In genomic region chr8:127093113-127093426, GRCm38 (mm10) we compare ENCODE assay signal across 9 mouse cellular contexts. TPM values are rescaled to one million over a fixed set of nuclear protein-coding genes. Genes with fewer than 3 reads are reported as not detected.
DNase-seq lines count a peak whose midpoint lies in the region; ATAC-seq and TF ChIP-seq lines count a peak whose summit lies in the region.
"Had no signal": no experiment of that assay in that cellular context is flagged by ENCODE, and none has a peak within 500 bp of the region (broad histone marks: within the 10 kb centered on the region; RNA-seq: fewer than 3 reads in every experiment).

No protein-coding gene starts in this region.

- no peak for TF ChIP-seq CTCF in midbrain, postnatal 0 days (IDR thresholded peaks at IDR 0.05)

- intact Hi-C loops in heart, postnatal 14 days (cut with DNase I): no loop called here

- no peaks in the 10 kb centered on the region for H3K36me3 ChIP-seq in heart, embryonic 16.5 days (ENCODE audit: control insufficient read depth, insufficient read depth)
- H3K36me3 ChIP-seq in forebrain, embryonic 10.5 days (replicated peaks): no peaks in the 10 kb centered on the region
- no peaks in the 10 kb centered on the region for H3K36me3 ChIP-seq in intestine, embryonic 14.5 days (ENCODE audit: control insufficient read depth, insufficient read depth, low read length)
- H3K36me3 ChIP-seq in midbrain, postnatal 0 days (ENCODE audit: insufficient read depth, low read length): no peaks in the 10 kb centered on the region
- H3K36me3 ChIP-seq: liver, embryonic 12.5 days had no signal

- no peak overlapping the region; the same call in 1 of the 2 replicates for H3K27ac ChIP-seq in heart, embryonic 16.5 days (ENCODE audit: low read length)
- peak overlapping the region; percentile 81 for H3K27ac ChIP-seq in forebrain, embryonic 10.5 days
- peak overlapping the region; percentile 70 for H3K27ac ChIP-seq in intestine, embryonic 14.5 days (ENCODE audit: low read depth)
- H3K27ac ChIP-seq in midbrain, postnatal 0 days (ENCODE audit: low read depth, low read length): peak overlapping the region; percentile 67
- H3K27ac ChIP-seq: liver, embryonic 12.5 days had no signal

- no peak overlapping the region for H3K4me3 ChIP-seq in heart, embryonic 16.5 days (ENCODE audit: low read length)
- peak overlapping the region; percentile 34; the same call in 1 of the 2 replicates for H3K4me3 ChIP-seq in forebrain, embryonic 10.5 days
- H3K4me3 ChIP-seq in intestine, embryonic 14.5 days (ENCODE audit: low read depth, low read length): no peak overlapping the region
- H3K4me3 ChIP-seq in midbrain, postnatal 0 days (ENCODE audit: low read depth, low read length): no peak overlapping the region
- H3K4me3 ChIP-seq: liver, embryonic 12.5 days had no signal

- ATAC-seq in heart, embryonic 16.5 days (replicated peaks; ENCODE audit: extremely low read depth, insufficient read depth, low FRiP score): no peak
- no peak for ATAC-seq in intestine, embryonic 14.5 days (replicated peaks; ENCODE audit: low FRiP score, low TSS enrichment, low read depth)
- ATAC-seq in midbrain, postnatal 0 days (ENCODE audit: low FRiP score): no peak
- ATAC-seq in erythroid progenitor cell, adult 5-6 weeks (replicated peaks; ENCODE audit: low FRiP score, poor library complexity, severe bottlenecking): no peak
- ATAC-seq: liver, embryonic 12.5 days had no signal

- peaks cover 35% of the 10 kb centered on the region for H3K4me1 ChIP-seq in heart, embryonic 16.5 days (ENCODE audit: control insufficient read depth, insufficient read depth, low read length)
- H3K4me1 ChIP-seq in forebrain, embryonic 10.5 days: peaks cover 57% of the 10 kb centered on the region
- H3K4me1 ChIP-seq in intestine, embryonic 14.5 days (replicated peaks; ENCODE audit: control insufficient read depth, insufficient read depth, low read length): peaks cover 39% of the 10 kb centered on the region
- H3K4me1 ChIP-seq in midbrain, postnatal 0 days (ENCODE audit: insufficient read depth, low read length): peaks cover 13% of the 10 kb centered on the region; the same call in 1 of the 2 replicates

- H3K9me3 ChIP-seq in heart, embryonic 16.5 days (replicated peaks; ENCODE audit: control insufficient read depth, low read length): no peaks in the 10 kb centered on the region
- no peaks in the 10 kb centered on the region for H3K9me3 ChIP-seq in forebrain, embryonic 10.5 days
- H3K9me3 ChIP-seq in intestine, embryonic 14.5 days (ENCODE audit: control insufficient read depth, low read length): no peaks in the 10 kb centered on the region
- H3K9me3 ChIP-seq in midbrain, postnatal 0 days (ENCODE audit: low read length): no peaks in the 10 kb centered on the region
- H3K9me3 ChIP-seq: liver, embryonic 12.5 days had no signal

- H3K27me3 ChIP-seq in heart, embryonic 16.5 days (ENCODE audit: control insufficient read depth, insufficient read depth, low read length): no peaks in the 10 kb centered on the region
- no peaks in the 10 kb centered on the region for H3K27me3 ChIP-seq in forebrain, embryonic 10.5 days (ENCODE audit: poor library complexity, severe bottlenecking)
- H3K27me3 ChIP-seq in intestine, embryonic 14.5 days (replicated peaks; ENCODE audit: control insufficient read depth, insufficient read depth, low read length): no peaks in the 10 kb centered on the region
- no peaks in the 10 kb centered on the region for H3K27me3 ChIP-seq in midbrain, postnatal 0 days (ENCODE audit: insufficient read depth, low read length)
- H3K27me3 ChIP-seq: liver, embryonic 12.5 days had no signal

- DNase-seq in heart, postnatal 14 days: no peak
- no peak for DNase-seq in forebrain, embryonic 10.5 days (ENCODE audit: extremely low spot score, low spot score)
- DNase-seq in intestine, embryonic 14.5 days (ENCODE audit: low spot score): no peak
- DNase-seq in midbrain, postnatal 0 days (ENCODE audit: low spot score): no peak
- no peak for DNase-seq in adrenal gland, postnatal 4 days (ENCODE audit: low spot score in 2 of 2)
- DNase-seq in kidney, adult 11 months: no peak

- peak overlapping the region; percentile 41 for H3K4me2 ChIP-seq in heart, embryonic 16.5 days (ENCODE audit: low read depth, low read length)
- H3K4me2 ChIP-seq in intestine, embryonic 14.5 days (ENCODE audit: low read length): peak overlapping the region; percentile 26
- peak overlapping the region; percentile 34 for H3K4me2 ChIP-seq in midbrain, postnatal 0 days (ENCODE audit: low read depth, low read length, poor library complexity, severe bottlenecking)
- H3K4me2 ChIP-seq: liver, embryonic 12.5 days had no signal

- WGBS in heart, embryonic 16.5 days: 21% methylated on average over 3 of the region's 3 CpGs
- WGBS in forebrain, embryonic 10.5 days: 49% methylated on average over 3 of the region's 3 CpGs
- WGBS in intestine, embryonic 14.5 days: 48% methylated on average over 3 of the region's 3 CpGs
- 34% methylated on average over 3 of the region's 3 CpGs for WGBS in midbrain, postnatal 0 days

- H3K9ac ChIP-seq in heart, embryonic 16.5 days (ENCODE audit: low read length): no peak overlapping the region
- no peak overlapping the region for H3K9ac ChIP-seq in intestine, embryonic 14.5 days (ENCODE audit: low read length)
- H3K9ac ChIP-seq in midbrain, postnatal 0 days (replicated peaks; ENCODE audit: low read length, poor library complexity, severe bottlenecking): no peak overlapping the region
- H3K9ac ChIP-seq: liver, embryonic 12.5 days had no signal

RNA-seq across cellular contexts. Expression of gene Pard3, which starts 29.4 kb away (rescaled TPM):
- polyA plus RNA-seq in heart, embryonic 16.5 days (2015; fragmentation: Nextera tagmentation; extraction: Ambion mirVana): 12.7 and 16.1 TPM in 2 replicates
- total RNA-seq in heart, postnatal 14 days (2021): 10 to 100 TPM; 28.8 to 31.5 TPM
- 27.3 and 27.4 TPM in 2 replicates for polyA plus RNA-seq in forebrain, embryonic 10.5 days (2016; fragmentation: Nextera tagmentation; extraction: Ambion mirVana)
- polyA plus RNA-seq in intestine, embryonic 14.5 days (2014; fragmentation: Nextera tagmentation; extraction: Ambion mirVana): 33.4 and 36.6 TPM in 2 replicates
- 28.8 and 29.7 TPM in 2 replicates for total RNA-seq in midbrain, postnatal 0 days (2014; rRNA removed)
- polyA plus RNA-seq in midbrain, postnatal 0 days (2015; fragmentation: Nextera tagmentation; extraction: Ambion mirVana): 10.2 and 11.9 TPM in 2 replicates
- 10 to 100 TPM; 54.0 to 58.1 TPM for total RNA-seq in adrenal gland, postnatal 4 days (2021)
- not detected in 2 replicates for total RNA-seq in erythroid progenitor cell, adult 5-6 weeks (2015; ENCODE audit: low replicate concordance)
- total RNA-seq in erythroid progenitor cell, adult 5-6 weeks (2017; ENCODE audit: low replicate concordance): 0.15 and 2.1 TPM in 2 replicates
